Mouse (Mus musculus): ENCODE results near the gene Rnf25. TPM values are rescaled to one million over a fixed set of nuclear protein-coding genes. Genes with fewer than 3 reads are reported as not detected.

The Rnf25 gene
- 10 to 100 TPM; 67.7 to 71.5 TPM for total RNA-seq (2021)
- long read RNA-seq, experiment 1, partial matches to known transcripts = 1 of 6 reads
- long read RNA-seq, experiment 1, other reads (novel, unspliced or antisense) = 2 of 6 reads
- long read RNA-seq, experiment 2 = 0 reads

GRCm38 (mm10) chr1:74601267-74601962 lies at the start of gene Rnf25, which contains the start of gene Stk36:
TSS of gene Rnf25 (minus strand) at chr1:74601397.
TSS of gene Stk36 (plus strand) at chr1:74601445.
- peak within 1 kb of the TSS; percentile 74 for H3K4me3 ChIP-seq
- peak; percentile 84 to 92 for DNase-seq (ENCODE audit: low spot score in 2 of 2)
- peak within 1 kb of the TSS; percentile 84 for H3K27ac ChIP-seq
- no peak for TF ChIP-seq CTCF (conservative IDR thresholded peaks at IDR 0.05)

- no peak overlapping the region for H3K27ac ChIP-seq
- H3K4me3 ChIP-seq = no peak overlapping the region
These were observed 42.7 kb upstream of the Rnf25 start for GRCm38 (mm10) chr1:74643926-74644325.

GRCm38 (mm10) chr1:74643524-74643923 lies 42.3 kb upstream of the Rnf25 start:
- no peak overlapping the region for H3K27ac ChIP-seq
- H3K4me3 ChIP-seq = no peak overlapping the region
- no peak for DNase-seq (ENCODE audit: low spot score in 2 of 2)
- TF ChIP-seq CTCF (conservative IDR thresholded peaks at IDR 0.05) = no peak

More at GRCm38 (mm10) chr1:74643926-74644325, 42.7 kb upstream of the Rnf25 start:
- TF ChIP-seq CTCF (conservative IDR thresholded peaks at IDR 0.05) = peak; percentile 51
- no peak for DNase-seq (ENCODE audit: low spot score in 2 of 2)

- Histone ChIP-seq H3K27ac (no peak overlapping the region), H3K4me3 (no peak overlapping the region)
- TF ChIP-seq CTCF (conservative IDR thresholded peaks at IDR 0.05) = no peak
- no peak for DNase-seq (ENCODE audit: low spot score in 2 of 2)
These were observed 31.5 kb upstream of the Rnf25 start for GRCm38 (mm10) chr1:74632734-74633133.

- Histone ChIP-seq H3K27ac (no peak overlapping the region), H3K4me3 (no peak overlapping the region)
- TF ChIP-seq CTCF (conservative IDR thresholded peaks at IDR 0.05) = no peak
- no peak for DNase-seq (ENCODE audit: low spot score in 2 of 2)
These were observed 26.8 kb upstream of the Rnf25 start for GRCm38 (mm10) chr1:74628001-74628400.

- TF ChIP-seq CTCF (conservative IDR thresholded peaks at IDR 0.05) = no peak
- no peak overlapping the region for H3K27ac ChIP-seq
- H3K4me3 ChIP-seq = no peak overlapping the region
- no peak for DNase-seq (ENCODE audit: low spot score in 2 of 2)
These were observed 24.9 kb upstream of the Rnf25 start for GRCm38 (mm10) chr1:74626076-74626475.

GRCm38 (mm10) chr1:74624183-74624582 lies 23.0 kb upstream of the Rnf25 start:
- H3K4me3 ChIP-seq = no peak overlapping the region
- DNase-seq (ENCODE audit: low spot score in 2 of 2) = no peak
- TF ChIP-seq CTCF (conservative IDR thresholded peaks at IDR 0.05) = no peak
- H3K27ac ChIP-seq = no peak overlapping the region

- no peak for TF ChIP-seq CTCF (conservative IDR thresholded peaks at IDR 0.05)
- peak overlapping the region; percentile 84 for H3K27ac ChIP-seq
- H3K4me3 ChIP-seq = peak overlapping the region; percentile 74
- no peak for DNase-seq (ENCODE audit: low spot score in 2 of 2)
These were observed 513 bp downstream of the Rnf25 start for GRCm38 (mm10) chr1:74600501-74601266.

GRCm38 (mm10) chr1:74594434-74594833 lies 6.8 kb downstream of the Rnf25 start:
- DNase-seq (ENCODE audit: low spot score in 2 of 2) = no peak
- H3K27ac ChIP-seq = no peak overlapping the region
- no peak for TF ChIP-seq CTCF (conservative IDR thresholded peaks at IDR 0.05)
- H3K4me3 ChIP-seq = no peak overlapping the region

- H3K27ac ChIP-seq = peak within 1 kb of the TSS; percentile 97
- peak within 1 kb of the TSS; percentile 84 for H3K4me3 ChIP-seq
- peak; percentile 99 to 100 for DNase-seq (ENCODE audit: low spot score in 2 of 2)
- TF ChIP-seq CTCF (conservative IDR thresholded peaks at IDR 0.05) = peak; percentile 65
These were observed 13.3 kb downstream of the Rnf25 start, which contains the start of the genes Zfp142 and Bcs1l for GRCm38 (mm10) chr1:74587773-74588445. TSS of gene Zfp142 (minus strand) at chr1:74588246. TSS of gene Bcs1l (plus strand) at chr1:74588289.

- TF ChIP-seq CTCF (conservative IDR thresholded peaks at IDR 0.05) = no peak
- peak overlapping the region; percentile 97 for H3K27ac ChIP-seq
- H3K4me3 ChIP-seq = peak overlapping the region; percentile 84
- DNase-seq (ENCODE audit: low spot score in 2 of 2) = no peak
These were observed 13.9 kb downstream of the Rnf25 start for GRCm38 (mm10) chr1:74587233-74587772.

- Histone ChIP-seq H3K27ac (no peak overlapping the region), H3K4me3 (no peak overlapping the region)
- TF ChIP-seq CTCF (conservative IDR thresholded peaks at IDR 0.05) = no peak
- no peak for DNase-seq (ENCODE audit: low spot score in 2 of 2)
These were observed 16.4 kb downstream of the Rnf25 start for GRCm38 (mm10) chr1:74584616-74585398.

Data from layer of hippocampus, adult 2 months (tissue).